Mouse (Mus musculus): ENCODE results near the gene Gm21190. TPM values are rescaled to one million over a fixed set of nuclear protein-coding genes. Genes with fewer than 3 reads are reported as not detected.

Gene Gm21190
- polyA plus RNA-seq (2012; ENCODE audit: low replicate concordance): not detected in 2 replicates

DNA sequence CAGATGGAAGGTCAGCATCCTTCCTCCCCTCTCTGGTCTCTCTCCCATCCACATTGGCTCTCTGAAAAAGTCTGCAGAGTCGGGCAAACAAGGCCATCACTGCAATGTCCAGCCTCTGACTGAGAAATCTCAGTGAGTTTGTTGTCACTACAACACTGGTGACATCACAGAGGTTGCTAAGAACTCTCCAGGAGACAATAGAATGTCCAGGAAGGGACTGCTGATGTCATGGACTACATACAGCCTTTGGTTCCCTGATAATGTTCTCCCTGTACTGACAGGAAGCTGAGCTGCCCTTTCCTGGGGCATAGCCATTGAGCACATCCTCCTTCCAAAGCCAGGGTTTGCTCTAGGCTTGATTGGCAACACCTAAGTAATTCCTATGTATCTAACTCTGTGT, at the start of gene Gm21190:
TSS of gene Gm21190 (minus strand) at position 101 of the 400 bp plus-strand sequence.

DNA sequence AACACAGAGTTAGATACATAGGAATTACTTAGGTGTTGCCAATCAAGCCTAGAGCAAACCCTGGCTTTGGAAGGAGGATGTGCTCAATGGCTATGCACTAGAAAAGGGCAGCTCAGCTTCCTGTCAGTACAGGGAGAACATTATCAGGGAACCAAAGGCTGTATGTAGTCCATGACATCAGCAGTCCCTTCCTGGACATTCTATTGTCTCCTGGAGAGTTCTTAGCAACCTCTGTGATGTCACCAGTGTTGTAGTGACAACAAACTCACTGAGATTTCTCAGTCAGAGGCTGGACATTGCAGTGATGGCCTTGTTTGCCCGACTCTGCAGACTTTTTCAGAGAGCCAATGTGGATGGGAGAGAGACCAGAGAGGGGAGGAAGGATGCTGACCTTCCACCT, 48.0 kb upstream of the Gm21190 start, which contains the start of gene Gm21083:
TSS of gene Gm21083 (plus strand) at position 301 of the 400 bp plus-strand sequence.

GRCm38 (mm10) chr5:15476423-15476822, 52.6 kb downstream of the Gm21190 start, which contains the start of gene Gm21149:
Gene Gm21149, minus strand, starts transcription at chr5:15476523.

Other genes starting within 250 kb of the Gm21190 start
- not detected in 2 replicates for gene Gm21149, start 52.7 kb downstream of the Gm21190 start, polyA plus RNA-seq (2012; ENCODE audit: low replicate concordance)
- not detected in 2 replicates for gene Gm21083, start 48.1 kb upstream of the Gm21190 start, polyA plus RNA-seq (2012; ENCODE audit: low replicate concordance)
- gene Speer4d, start 89.8 kb upstream of the Gm21190 start, polyA plus RNA-seq (2012; ENCODE audit: low replicate concordance): not detected in 2 replicates
- not detected in 2 replicates for gene 4930572O03Rik, start 127.8 kb upstream of the Gm21190 start, polyA plus RNA-seq (2012; ENCODE audit: low replicate concordance)
- not detected in 2 replicates for gene Speer4c, start 185.0 kb upstream of the Gm21190 start, polyA plus RNA-seq (2012; ENCODE audit: low replicate concordance)